Mouse (Mus musculus): ENCODE data around the gene Dnajc16. TPM values are rescaled to one million over a fixed set of nuclear protein-coding genes. Genes with fewer than 3 reads are reported as not detected.
A peak's percentile ranks its signal among the peaks of the same experiment; 100 is the strongest.

The Dnajc16 gene
- polyA plus RNA-seq, 1 experiment: 12.0 TPM

GRCm38 (mm10) chr4:141736856-141737255 is 53.9 kb downstream of the Dnajc16 start:
- no peak for DNase-seq
- no peak for TF ChIP-seq CTCF (IDR thresholded peaks at IDR 0.05; ENCODE audit: insufficient read depth, low read length)
- no peak for TF ChIP-seq POLR2A (IDR thresholded peaks at IDR 0.05; ENCODE audit: borderline replicate concordance, extremely low read depth, low read depth, low read length)
- Histone ChIP-seq H3K4me3 (replicated peaks; ENCODE audit: extremely low read depth, low read depth, low read length) (no peak overlapping the region), H3K4me1 (ENCODE audit: control insufficient read depth, insufficient read depth, low read length) (no peaks in the 10 kb centered on the region)
- WGBS: 58% methylated on average over 4 of the region's 4 CpGs

GRCm38 (mm10) chr4:141735206-141735560 is 55.5 kb downstream of the Dnajc16 start:
- WGBS: 29% methylated on average over 9 of the region's 9 CpGs
- peak overlapping the region; percentile 0 for H3K4me3 ChIP-seq (replicated peaks; ENCODE audit: extremely low read depth, low read depth, low read length)
- no peaks in the 10 kb centered on the region for H3K4me1 ChIP-seq (ENCODE audit: control insufficient read depth, insufficient read depth, low read length)
- DNase-seq: no peak
- TF ChIP-seq CTCF (IDR thresholded peaks at IDR 0.05; ENCODE audit: insufficient read depth, low read length) (no peak), POLR2A (IDR thresholded peaks at IDR 0.05; ENCODE audit: borderline replicate concordance, extremely low read depth, low read depth, low read length) (no peak)

GRCm38 (mm10) chr4:141734446-141735205 is 56.1 kb downstream of the Dnajc16 start:
- 5% methylated on average over 24 of the region's 24 CpGs for WGBS
- Histone ChIP-seq H3K4me3 (replicated peaks; ENCODE audit: extremely low read depth, low read depth, low read length) (peak overlapping the region; percentile 45), H3K4me1 (ENCODE audit: control insufficient read depth, insufficient read depth, low read length) (no peaks in the 10 kb centered on the region)
- DNase-seq: peak; percentile 70
- no peak for TF ChIP-seq CTCF (IDR thresholded peaks at IDR 0.05; ENCODE audit: insufficient read depth, low read length)
- peak; percentile 73; the same call in 1 of the 2 replicates for TF ChIP-seq POLR2A (IDR thresholded peaks at IDR 0.05; ENCODE audit: borderline replicate concordance, extremely low read depth, low read depth, low read length)

- no peak for DNase-seq
- TF ChIP-seq POLR2A (IDR thresholded peaks at IDR 0.05; ENCODE audit: borderline replicate concordance, extremely low read depth, low read depth, low read length) (no peak), CTCF (IDR thresholded peaks at IDR 0.05; ENCODE audit: insufficient read depth, low read length) (no peak)
- WGBS: 74% methylated on average over 5 of the region's 5 CpGs
- H3K4me3 ChIP-seq (replicated peaks; ENCODE audit: extremely low read depth, low read depth, low read length): no peak overlapping the region
- H3K4me1 ChIP-seq (ENCODE audit: control insufficient read depth, insufficient read depth, low read length): no peaks in the 10 kb centered on the region
These were observed 59.0 kb downstream of the Dnajc16 start for GRCm38 (mm10) chr4:141731766-141732165.

- no peak for DNase-seq
- 84% methylated on average over 13 of the region's 13 CpGs for WGBS
- Histone ChIP-seq H3K4me1 (ENCODE audit: control insufficient read depth, insufficient read depth, low read length) (0 out of 2 replicates have a peak, but pooled peaks cover 2% of the 10 kb centered on the region), H3K4me3 (replicated peaks; ENCODE audit: extremely low read depth, low read depth, low read length) (no peak overlapping the region)
- TF ChIP-seq POLR2A (IDR thresholded peaks at IDR 0.05; ENCODE audit: borderline replicate concordance, extremely low read depth, low read depth, low read length) (no peak), CTCF (IDR thresholded peaks at IDR 0.05; ENCODE audit: insufficient read depth, low read length) (no peak)
These were observed 60.3 kb downstream of the Dnajc16 start for GRCm38 (mm10) chr4:141730401-141730800.

- no peak for DNase-seq
- no peak for TF ChIP-seq POLR2A (IDR thresholded peaks at IDR 0.05; ENCODE audit: borderline replicate concordance, extremely low read depth, low read depth, low read length)
- TF ChIP-seq CTCF (IDR thresholded peaks at IDR 0.05; ENCODE audit: insufficient read depth, low read length): no peak
- WGBS: 93% methylated on average over 3 of the region's 3 CpGs
- Histone ChIP-seq H3K4me1 (ENCODE audit: control insufficient read depth, insufficient read depth, low read length) (peaks cover 7% of the 10 kb centered on the region), H3K4me3 (replicated peaks; ENCODE audit: extremely low read depth, low read depth, low read length) (no peak overlapping the region)
These were observed 61.5 kb downstream of the Dnajc16 start for GRCm38 (mm10) chr4:141729266-141729665.

GRCm38 (mm10) chr4:141725738-141726137 is 65.0 kb downstream of the Dnajc16 start:
- WGBS: 43% methylated on average over 3 of the region's 3 CpGs
- TF ChIP-seq POLR2A (IDR thresholded peaks at IDR 0.05; ENCODE audit: borderline replicate concordance, extremely low read depth, low read depth, low read length): no peak
- no peak for TF ChIP-seq CTCF (IDR thresholded peaks at IDR 0.05; ENCODE audit: insufficient read depth, low read length)
- peak; percentile 36 for DNase-seq
- Histone ChIP-seq H3K4me1 (ENCODE audit: control insufficient read depth, insufficient read depth, low read length) (peaks cover 16% of the 10 kb centered on the region), H3K4me3 (replicated peaks; ENCODE audit: extremely low read depth, low read depth, low read length) (no peak overlapping the region)

GRCm38 (mm10) chr4:141725277-141725676 is 65.5 kb downstream of the Dnajc16 start:
- WGBS: 71% methylated on average over 5 of the region's 5 CpGs
- no peak for DNase-seq
- Histone ChIP-seq H3K4me3 (replicated peaks; ENCODE audit: extremely low read depth, low read depth, low read length) (no peak overlapping the region), H3K4me1 (ENCODE audit: control insufficient read depth, insufficient read depth, low read length) (peaks cover 18% of the 10 kb centered on the region)
- no peak for TF ChIP-seq CTCF (IDR thresholded peaks at IDR 0.05; ENCODE audit: insufficient read depth, low read length)
- no peak for TF ChIP-seq POLR2A (IDR thresholded peaks at IDR 0.05; ENCODE audit: borderline replicate concordance, extremely low read depth, low read depth, low read length)

- H3K4me3 ChIP-seq (replicated peaks; ENCODE audit: extremely low read depth, low read depth, low read length): no peak overlapping the region
- 53% methylated on average over 11 of the region's 11 CpGs for WGBS
These were observed 66.1 kb downstream of the Dnajc16 start for GRCm38 (mm10) chr4:141724594-141724993.

GRCm38 (mm10) chr4:141723673-141724068 is 67.1 kb downstream of the Dnajc16 start:
- Histone ChIP-seq H3K4me3 (replicated peaks; ENCODE audit: extremely low read depth, low read depth, low read length) (peak overlapping the region; percentile 75), H3K4me1 (ENCODE audit: control insufficient read depth, insufficient read depth, low read length) (peaks cover 29% of the 10 kb centered on the region)
- no peak for TF ChIP-seq CTCF (IDR thresholded peaks at IDR 0.05; ENCODE audit: insufficient read depth, low read length)
- no peak for TF ChIP-seq POLR2A (IDR thresholded peaks at IDR 0.05; ENCODE audit: borderline replicate concordance, extremely low read depth, low read depth, low read length)
- DNase-seq: no peak
- 8% methylated on average over 13 of the region's 13 CpGs for WGBS

More at GRCm38 (mm10) chr4:141724594-141724993, 66.1 kb downstream of the Dnajc16 start:
- TF ChIP-seq POLR2A (IDR thresholded peaks at IDR 0.05; ENCODE audit: borderline replicate concordance, extremely low read depth, low read depth, low read length) (no peak), CTCF (IDR thresholded peaks at IDR 0.05; ENCODE audit: insufficient read depth, low read length) (no peak)
- peaks cover 21% of the 10 kb centered on the region for H3K4me1 ChIP-seq (ENCODE audit: control insufficient read depth, insufficient read depth, low read length)
- no peak for DNase-seq

Data from lung, adult 2 months (tissue).